Mouse (Mus musculus): ENCODE measurements around the gene Blmh. TPM values are rescaled to one million over a fixed set of nuclear protein-coding genes. Genes with fewer than 3 reads are reported as not detected.
"Not testable (repeated sequence)": the region's sequence is repeated elsewhere in the genome, so short reads cannot be mapped to it uniquely, and the experiment has no call there.

Blmh gene
- polyA plus RNA-seq, 1 experiment = 4.8 TPM

DNA sequence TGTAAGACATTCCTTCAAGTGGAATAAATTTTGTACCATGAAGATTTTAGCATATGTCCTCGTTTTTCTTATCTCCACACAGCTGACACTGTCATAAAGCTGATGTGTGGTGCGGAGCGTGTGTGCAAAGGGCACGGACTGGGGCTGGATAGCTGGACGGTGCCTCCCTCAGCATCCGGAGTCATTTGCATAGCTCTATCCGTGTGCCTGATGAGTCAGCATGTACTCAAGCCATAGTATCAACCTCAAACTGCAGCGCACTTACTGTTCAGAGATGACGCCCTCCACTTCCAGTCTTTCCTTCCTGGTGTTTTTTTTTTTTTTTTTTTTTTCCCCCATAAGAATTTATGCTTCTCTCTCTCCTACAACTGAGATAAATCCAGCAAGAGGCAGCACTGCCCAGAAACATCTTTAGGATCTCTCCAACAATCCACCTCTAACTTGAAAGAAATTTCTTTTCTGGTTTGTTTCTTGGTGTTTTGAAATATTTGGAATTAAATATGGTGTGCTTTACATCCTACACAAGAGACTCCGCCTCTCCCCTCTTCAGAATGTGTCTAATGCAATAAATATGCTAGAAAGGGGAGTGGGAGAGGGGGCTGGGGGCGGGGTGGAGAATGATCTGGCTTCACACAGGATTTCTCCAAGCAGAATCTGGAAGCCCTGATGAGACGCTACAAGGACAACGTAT, 7.9 kb upstream of the Blmh start:
- TF ChIP-seq CTCF (IDR thresholded peaks at IDR 0.05; ENCODE audit: extremely low read depth, insufficient read length, insufficient replicate concordance, low read depth, low read length) (no peak), POLR2A (IDR thresholded peaks at IDR 0.05; ENCODE audit: low read depth, low read length) (no peak)
- 24% methylated on average over 13 of the region's 13 CpGs for WGBS
- no peaks in the 10 kb centered on the region for H3K36me3 ChIP-seq (ENCODE audit: control insufficient read depth, insufficient read depth, low read length)
- H3K4me1 ChIP-seq (ENCODE audit: control insufficient read depth, insufficient read depth, insufficient read length, low read length) = peaks cover 15% of the 10 kb centered on the region
- H3K4me3 ChIP-seq (ENCODE audit: low read depth, low read length) = no peak overlapping the region
- no peaks in the 10 kb centered on the region for H3K27me3 ChIP-seq (ENCODE audit: control insufficient read depth, insufficient read depth, low read length)
- no peak overlapping the region for H3K27ac ChIP-seq (ENCODE audit: insufficient read depth, low read depth, low read length)

DNA sequence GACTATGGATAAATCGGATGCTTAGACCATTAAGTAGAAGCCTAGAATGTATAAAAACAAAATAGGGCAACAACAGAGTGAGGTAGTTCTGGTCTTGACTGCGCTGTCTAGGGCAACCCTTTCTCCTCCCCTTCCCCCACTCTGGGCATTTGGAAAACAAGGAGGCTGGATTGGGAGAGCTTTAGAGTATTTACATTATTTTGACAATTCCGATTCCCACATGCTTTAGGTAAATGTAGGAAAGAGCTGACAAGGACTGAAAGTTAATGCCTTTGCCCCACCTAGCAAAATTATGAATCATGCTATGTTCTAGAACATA, 7.4 kb upstream of the Blmh start:
- Histone ChIP-seq H3K36me3 (ENCODE audit: control insufficient read depth, insufficient read depth, low read length) (no peaks in the 10 kb centered on the region), H3K4me3 (ENCODE audit: low read depth, low read length) (no peak overlapping the region), H3K27ac (ENCODE audit: insufficient read depth, low read depth, low read length) (no peak overlapping the region), H3K4me1 (ENCODE audit: control insufficient read depth, insufficient read depth, insufficient read length, low read length) (peaks cover 15% of the 10 kb centered on the region), H3K27me3 (ENCODE audit: control insufficient read depth, insufficient read depth, low read length) (no peaks in the 10 kb centered on the region)
- TF ChIP-seq POLR2A (IDR thresholded peaks at IDR 0.05; ENCODE audit: low read depth, low read length) = no peak
- TF ChIP-seq CTCF (IDR thresholded peaks at IDR 0.05; ENCODE audit: extremely low read depth, insufficient read length, insufficient replicate concordance, low read depth, low read length) = no peak
- 72% methylated on average over 3 of the region's 3 CpGs for WGBS

DNA sequence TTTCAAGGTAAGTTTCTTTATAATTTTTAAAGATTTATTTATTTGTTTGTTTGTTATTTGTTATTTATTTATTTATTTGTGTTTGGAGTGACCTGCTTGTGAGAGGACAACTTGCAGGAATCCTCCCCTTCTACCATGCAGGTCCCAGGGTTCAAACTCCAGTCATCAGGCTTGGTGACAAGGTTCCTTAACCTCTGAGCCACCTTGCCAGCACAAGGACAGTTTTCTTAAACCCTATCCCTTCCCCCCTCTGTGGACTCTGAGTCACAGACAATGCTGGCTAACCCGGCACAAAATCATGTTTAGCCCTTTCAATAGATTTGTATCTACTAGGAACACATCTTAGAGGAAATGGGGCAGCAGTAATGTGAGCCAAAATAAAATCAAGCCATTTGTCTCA, 4.0 kb upstream of the Blmh start:
- H3K4me1 ChIP-seq (ENCODE audit: control insufficient read depth, insufficient read depth, insufficient read length, low read length) = peaks cover 6% of the 10 kb centered on the region
- H3K27me3 ChIP-seq (ENCODE audit: control insufficient read depth, insufficient read depth, low read length) = no peaks in the 10 kb centered on the region
- TF ChIP-seq POLR2A (IDR thresholded peaks at IDR 0.05; ENCODE audit: low read depth, low read length) (no peak), CTCF (IDR thresholded peaks at IDR 0.05; ENCODE audit: extremely low read depth, insufficient read length, insufficient replicate concordance, low read depth, low read length) (no peak)
- no peaks in the 10 kb centered on the region for H3K36me3 ChIP-seq (ENCODE audit: control insufficient read depth, insufficient read depth, low read length)
- no peak overlapping the region for H3K4me3 ChIP-seq (ENCODE audit: low read depth, low read length)
- WGBS = 23% methylated on average over 1 of the region's 1 CpGs
- peak overlapping the region; percentile 31; the same call in 1 of the 2 replicates for H3K27ac ChIP-seq (ENCODE audit: insufficient read depth, low read depth, low read length)

DNA sequence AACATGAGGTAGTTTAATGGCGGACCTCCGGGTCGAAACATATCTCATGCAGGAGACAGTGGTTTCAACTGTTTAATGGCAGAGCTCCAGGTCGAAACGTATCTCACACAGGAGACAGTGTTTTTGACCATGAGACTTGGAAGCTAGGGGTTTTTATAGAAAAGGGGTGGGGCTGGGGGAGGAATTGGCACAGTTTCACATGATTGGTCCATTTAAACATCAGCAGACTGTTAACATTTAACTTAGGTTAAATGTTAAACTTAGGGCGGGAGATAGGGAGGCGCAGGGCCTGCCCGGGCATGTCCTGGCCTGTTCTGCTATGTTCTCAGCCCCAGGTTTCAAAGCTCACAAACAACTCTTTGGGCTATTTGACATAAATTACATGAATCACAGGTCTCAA, 4.0 kb downstream of the Blmh start:
- WGBS = 77% methylated on average over 8 of the region's 8 CpGs

DNA sequence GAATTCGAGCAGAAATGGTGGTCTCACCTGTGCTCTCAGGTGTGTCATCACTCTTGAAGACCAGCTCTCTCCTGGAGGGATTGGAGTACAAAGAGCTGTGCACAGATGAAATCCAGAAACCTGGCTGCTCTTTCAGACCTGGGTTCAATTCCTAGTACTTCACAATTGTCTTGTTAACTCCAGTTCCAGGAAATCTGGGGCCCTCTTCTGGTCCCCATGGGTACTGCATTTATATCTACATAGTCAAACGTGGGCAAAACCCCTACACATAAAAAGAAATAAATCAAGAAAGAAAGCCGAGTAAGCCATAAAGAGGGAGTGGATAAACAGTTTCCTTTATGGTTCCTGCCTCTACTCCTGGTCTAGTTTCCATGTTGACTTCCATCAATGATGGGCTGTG, 8.6 kb downstream of the Blmh start:
- Histone ChIP-seq H3K4me1 (ENCODE audit: control insufficient read depth, insufficient read depth, insufficient read length, low read length) (no peaks in the 10 kb centered on the region), H3K27ac (ENCODE audit: insufficient read depth, low read depth, low read length) (no peak overlapping the region), H3K27me3 (ENCODE audit: control insufficient read depth, insufficient read depth, low read length) (no peaks in the 10 kb centered on the region), H3K4me3 (ENCODE audit: low read depth, low read length) (no peak overlapping the region), H3K36me3 (ENCODE audit: control insufficient read depth, insufficient read depth, low read length) (no peaks in the 10 kb centered on the region)
- 64% methylated on average over 3 of the region's 3 CpGs for WGBS
- TF ChIP-seq CTCF (IDR thresholded peaks at IDR 0.05; ENCODE audit: extremely low read depth, insufficient read length, insufficient replicate concordance, low read depth, low read length) (no peak), POLR2A (IDR thresholded peaks at IDR 0.05; ENCODE audit: low read depth, low read length) (no peak)

More for the DNA sequence above, 4.0 kb downstream of the Blmh start:
- not testable (repeated sequence) for H3K27ac ChIP-seq (ENCODE audit: insufficient read depth, low read depth, low read length); H3K36me3 ChIP-seq (ENCODE audit: control insufficient read depth, insufficient read depth, low read length); H3K4me3 ChIP-seq (ENCODE audit: low read depth, low read length); H3K27me3 ChIP-seq (ENCODE audit: control insufficient read depth, insufficient read depth, low read length); H3K4me1 ChIP-seq (ENCODE audit: control insufficient read depth, insufficient read depth, insufficient read length, low read length)

DNA sequence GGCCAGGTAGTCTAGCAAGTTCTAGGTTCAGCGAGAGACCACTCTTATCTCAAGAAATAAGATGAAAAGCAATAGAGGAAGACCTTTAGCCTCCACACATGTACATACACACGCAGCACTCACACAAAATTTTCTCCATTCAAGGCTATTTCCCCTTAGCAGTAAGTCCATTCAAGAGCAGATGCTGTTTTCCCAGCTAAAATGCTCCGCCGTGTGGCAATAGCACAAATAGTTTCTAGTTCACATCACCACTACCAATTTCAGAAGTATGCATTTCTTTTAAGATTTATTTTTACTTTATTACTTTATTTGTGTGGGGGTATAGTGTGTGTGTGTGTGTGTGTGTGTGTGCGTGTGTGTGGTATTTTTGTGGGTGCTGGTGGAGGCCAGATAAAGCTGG, 12.0 kb downstream of the Blmh start:
- WGBS = 48% methylated on average over 5 of the region's 5 CpGs
- no peak for TF ChIP-seq CTCF (IDR thresholded peaks at IDR 0.05; ENCODE audit: extremely low read depth, insufficient read length, insufficient replicate concordance, low read depth, low read length)
- no peak for TF ChIP-seq POLR2A (IDR thresholded peaks at IDR 0.05; ENCODE audit: low read depth, low read length)

DNA sequence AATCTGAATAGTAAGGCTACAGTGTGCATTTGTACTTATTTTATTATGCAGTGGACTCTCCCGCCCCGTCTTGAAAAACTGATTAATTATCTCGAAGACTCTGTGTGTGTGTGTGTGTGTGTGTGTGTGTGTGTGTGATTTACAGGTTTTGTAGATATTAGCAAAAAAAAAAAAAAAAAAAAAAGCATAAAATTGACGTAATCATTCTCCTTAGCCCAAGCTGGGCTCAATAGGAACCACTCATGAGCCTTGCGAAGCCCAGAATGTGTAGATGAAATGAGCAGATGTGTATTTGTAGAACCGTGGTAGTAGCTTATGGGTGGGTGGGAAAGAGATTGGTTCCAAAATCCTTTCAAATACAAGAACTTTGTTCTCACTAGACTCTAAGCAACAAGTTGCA, 20.2 kb downstream of the Blmh start:
- Histone ChIP-seq H3K27ac (ENCODE audit: insufficient read depth, low read depth, low read length) (peak overlapping the region; percentile 6), H3K27me3 (ENCODE audit: control insufficient read depth, insufficient read depth, low read length) (no peaks in the 10 kb centered on the region), H3K4me3 (ENCODE audit: low read depth, low read length) (no peak overlapping the region), H3K36me3 (ENCODE audit: control insufficient read depth, insufficient read depth, low read length) (no peaks in the 10 kb centered on the region), H3K4me1 (ENCODE audit: control insufficient read depth, insufficient read depth, insufficient read length, low read length) (peaks cover 3% of the 10 kb centered on the region; the same call in 1 of the 2 replicates)
- WGBS = 48% methylated on average over 6 of the region's 6 CpGs
- TF ChIP-seq POLR2A (IDR thresholded peaks at IDR 0.05; ENCODE audit: low read depth, low read length) (no peak), CTCF (IDR thresholded peaks at IDR 0.05; ENCODE audit: extremely low read depth, insufficient read length, insufficient replicate concordance, low read depth, low read length) (no peak)

More for the DNA sequence above, 12.0 kb downstream of the Blmh start:
- Histone ChIP-seq H3K27ac (ENCODE audit: insufficient read depth, low read depth, low read length) (no peak overlapping the region), H3K4me3 (ENCODE audit: low read depth, low read length) (no peak overlapping the region), H3K36me3 (ENCODE audit: control insufficient read depth, insufficient read depth, low read length) (no peaks in the 10 kb centered on the region), H3K27me3 (ENCODE audit: control insufficient read depth, insufficient read depth, low read length) (no peaks in the 10 kb centered on the region), H3K4me1 (ENCODE audit: control insufficient read depth, insufficient read depth, insufficient read length, low read length) (no peaks in the 10 kb centered on the region)
